Mouse (Mus musculus): ENCODE data around the gene Hmga1. TPM values are rescaled to one million over a fixed set of nuclear protein-coding genes. Genes with fewer than 3 reads are reported as not detected.

Gene Hmga1
- polyA plus RNA-seq, 1 experiment: 397 TPM

- Histone ChIP-seq H3ac (ENCODE audit: control insufficient read depth, insufficient read length, low read depth) (peak overlapping the region; percentile 19), H3K79me2 (ENCODE audit: control insufficient read depth, insufficient read depth) (peaks cover 7% of the 10 kb centered on the region), H3K36me3 (ENCODE audit: control insufficient read depth, insufficient read depth) (no peaks in the 10 kb centered on the region), H3K79me3 (ENCODE audit: low read depth) (no peaks in the 10 kb centered on the region), H3K4me3 (ENCODE audit: insufficient read depth, poor library complexity, severe bottlenecking) (no peak overlapping the region), H3K27me3 (ENCODE audit: control insufficient read depth, insufficient read depth, insufficient read length) (no peaks in the 10 kb centered on the region)
- TF ChIP-seq MYOG (IDR thresholded peaks at IDR 0.05; ENCODE audit: control insufficient read depth, extremely low read depth, insufficient read length): no peak
- no peak for TF ChIP-seq USF1 (IDR thresholded peaks at IDR 0.05; ENCODE audit: low read depth)
- TF ChIP-seq CTCF (IDR thresholded peaks at IDR 0.05; ENCODE audit: control insufficient read depth, insufficient read depth, insufficient read length): no peak
- TF ChIP-seq CEBPB (IDR thresholded peaks at IDR 0.05; ENCODE audit: low read depth): no peak
- TF ChIP-seq MYOD1 (IDR thresholded peaks at IDR 0.05; ENCODE audit: control insufficient read depth, insufficient read length, low read depth): no peak
These were observed 9.7 kb upstream of the Hmga1 start for GRCm38 (mm10) chr17:27546574-27547085.

GRCm38 (mm10) chr17:27547253-27547868, 8.9 kb upstream of the Hmga1 start:
- Histone ChIP-seq H3K4me3 (ENCODE audit: insufficient read depth, poor library complexity, severe bottlenecking) (no peak overlapping the region), H3K79me2 (ENCODE audit: control insufficient read depth, insufficient read depth) (peaks cover 7% of the 10 kb centered on the region), H3K79me3 (ENCODE audit: low read depth) (no peaks in the 10 kb centered on the region), H3K36me3 (ENCODE audit: control insufficient read depth, insufficient read depth) (no peaks in the 10 kb centered on the region), H3K27me3 (ENCODE audit: control insufficient read depth, insufficient read depth, insufficient read length) (no peaks in the 10 kb centered on the region), H3ac (ENCODE audit: control insufficient read depth, insufficient read length, low read depth) (no peak overlapping the region)
- TF ChIP-seq USF1 (IDR thresholded peaks at IDR 0.05; ENCODE audit: low read depth) (peak; percentile 26), MAX (IDR thresholded peaks at IDR 0.05) (peak; percentile 62), MYOG (IDR thresholded peaks at IDR 0.05; ENCODE audit: control insufficient read depth, extremely low read depth, insufficient read length) (no peak), CEBPB (IDR thresholded peaks at IDR 0.05; ENCODE audit: low read depth) (no peak), CTCF (IDR thresholded peaks at IDR 0.05; ENCODE audit: control insufficient read depth, insufficient read depth, insufficient read length) (no peak), MYOD1 (IDR thresholded peaks at IDR 0.05; ENCODE audit: control insufficient read depth, insufficient read length, low read depth) (peak; percentile 22), FOSL1 (IDR thresholded peaks at IDR 0.05; ENCODE audit: insufficient read depth, low read length, poor library complexity, severe bottlenecking) (peak; percentile 83)

GRCm38 (mm10) chr17:27549234-27549633, 7.1 kb upstream of the Hmga1 start:
- Histone ChIP-seq H3K4me3 (ENCODE audit: insufficient read depth, poor library complexity, severe bottlenecking) (no peak overlapping the region), H3K79me3 (ENCODE audit: low read depth) (no peaks in the 10 kb centered on the region), H3K27me3 (ENCODE audit: control insufficient read depth, insufficient read depth, insufficient read length) (no peaks in the 10 kb centered on the region), H3K79me2 (ENCODE audit: control insufficient read depth, insufficient read depth) (peaks cover 7% of the 10 kb centered on the region), H3ac (ENCODE audit: control insufficient read depth, insufficient read length, low read depth) (no peak overlapping the region), H3K36me3 (ENCODE audit: control insufficient read depth, insufficient read depth) (no peaks in the 10 kb centered on the region)
- no peak for TF ChIP-seq USF1 (IDR thresholded peaks at IDR 0.05; ENCODE audit: low read depth)
- TF ChIP-seq CEBPB (IDR thresholded peaks at IDR 0.05; ENCODE audit: low read depth): no peak
- no peak for TF ChIP-seq CTCF (IDR thresholded peaks at IDR 0.05; ENCODE audit: control insufficient read depth, insufficient read depth, insufficient read length)
- TF ChIP-seq FOSL1 (IDR thresholded peaks at IDR 0.05; ENCODE audit: insufficient read depth, low read length, poor library complexity, severe bottlenecking): no peak
- no peak for TF ChIP-seq MYOD1 (IDR thresholded peaks at IDR 0.05; ENCODE audit: control insufficient read depth, insufficient read length, low read depth)
- no peak for TF ChIP-seq MYOG (IDR thresholded peaks at IDR 0.05; ENCODE audit: control insufficient read depth, extremely low read depth, insufficient read length)
- no peak for TF ChIP-seq MAX (IDR thresholded peaks at IDR 0.05)

GRCm38 (mm10) chr17:27551393-27551940, 4.8 kb upstream of the Hmga1 start:
- no peak for TF ChIP-seq MYOG (IDR thresholded peaks at IDR 0.05; ENCODE audit: control insufficient read depth, extremely low read depth, insufficient read length)
- TF ChIP-seq MAX (IDR thresholded peaks at IDR 0.05): no peak
- no peak for TF ChIP-seq MYOD1 (IDR thresholded peaks at IDR 0.05; ENCODE audit: control insufficient read depth, insufficient read length, low read depth)
- TF ChIP-seq CEBPB (IDR thresholded peaks at IDR 0.05; ENCODE audit: low read depth): no peak
- TF ChIP-seq CTCF (IDR thresholded peaks at IDR 0.05; ENCODE audit: control insufficient read depth, insufficient read depth, insufficient read length): no peak
- no peak for TF ChIP-seq USF1 (IDR thresholded peaks at IDR 0.05; ENCODE audit: low read depth)
- TF ChIP-seq FOSL1 (IDR thresholded peaks at IDR 0.05; ENCODE audit: insufficient read depth, low read length, poor library complexity, severe bottlenecking): no peak
- peaks cover under 1% of the 10 kb centered on the region for H3K79me2 ChIP-seq (ENCODE audit: control insufficient read depth, insufficient read depth)
- no peaks in the 10 kb centered on the region for H3K27me3 ChIP-seq (ENCODE audit: control insufficient read depth, insufficient read depth, insufficient read length)
- H3K79me3 ChIP-seq (ENCODE audit: low read depth): no peaks in the 10 kb centered on the region
- no peaks in the 10 kb centered on the region for H3K36me3 ChIP-seq (ENCODE audit: control insufficient read depth, insufficient read depth)
- H3K4me3 ChIP-seq (ENCODE audit: insufficient read depth, poor library complexity, severe bottlenecking): no peak overlapping the region
- no peak overlapping the region for H3ac ChIP-seq (ENCODE audit: control insufficient read depth, insufficient read length, low read depth)

GRCm38 (mm10) chr17:27552215-27553201, 3.8 kb upstream of the Hmga1 start:
- H3K79me2 ChIP-seq (ENCODE audit: control insufficient read depth, insufficient read depth): peaks cover 11% of the 10 kb centered on the region
- H3K27me3 ChIP-seq (ENCODE audit: control insufficient read depth, insufficient read depth, insufficient read length): no peaks in the 10 kb centered on the region
- H3K4me3 ChIP-seq (ENCODE audit: insufficient read depth, poor library complexity, severe bottlenecking): no peak overlapping the region
- H3ac ChIP-seq (ENCODE audit: control insufficient read depth, insufficient read length, low read depth): no peak overlapping the region
- TF ChIP-seq CEBPB (IDR thresholded peaks at IDR 0.05; ENCODE audit: low read depth): no peak
- H3K79me3 ChIP-seq (ENCODE audit: low read depth): peaks cover 7% of the 10 kb centered on the region
- H3K36me3 ChIP-seq (ENCODE audit: control insufficient read depth, insufficient read depth): no peaks in the 10 kb centered on the region

All from C2C12 (cell line).